27 mouse cellular contexts compared by ENCODE assay signal in the genomic region with DNA sequence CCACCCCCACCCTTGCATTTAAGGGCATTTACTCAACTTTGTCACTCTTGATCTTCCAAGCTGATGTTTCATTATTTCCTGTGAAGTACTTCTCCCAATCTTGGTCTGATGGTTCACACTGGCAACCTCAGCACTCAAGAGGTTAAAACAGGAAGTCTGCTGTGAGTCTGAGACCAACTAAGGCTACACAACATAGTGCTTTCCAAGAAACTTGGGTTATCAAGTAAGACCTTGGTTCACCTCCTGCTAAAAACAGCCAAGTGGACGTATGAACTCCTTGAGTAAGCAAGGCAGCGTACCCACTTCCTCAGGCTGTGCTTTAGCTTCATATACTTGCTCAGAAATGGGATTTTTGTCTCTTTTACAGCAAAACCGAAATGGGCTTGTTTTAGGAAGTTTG. TPM values are rescaled to one million over a fixed set of nuclear protein-coding genes. Genes with fewer than 3 reads are reported as not detected.
A peak's percentile ranks its signal among the peaks of the same experiment; 100 is the strongest.
DNase-seq lines count a peak whose midpoint lies in the region; ATAC-seq and TF ChIP-seq lines count a peak whose summit lies in the region.
"Had no signal": no experiment of that assay in that cellular context is flagged by ENCODE, and none has a peak within 500 bp of the region (broad histone marks: within the 10 kb centered on the region; RNA-seq: fewer than 3 reads in every experiment).

No protein-coding gene starts in this region.

- H3K27ac ChIP-seq in MEL (ENCODE audit: control insufficient read depth, low read depth, low read length): no peak overlapping the region
- H3K27ac ChIP-seq in bone marrow macrophage, adult 2 months (ENCODE audit: insufficient read depth, low read depth, low read length): peak overlapping the region; percentile 35
- H3K27ac ChIP-seq: embryonic facial prominence, embryonic 10.5 days; embryonic facial prominence, embryonic 13.5 days; forebrain, embryonic 12.5 days; forebrain, embryonic 15.5 days; heart, adult 2 months; hindbrain, embryonic 10.5 days; hindbrain, embryonic 13.5 days; intestine, embryonic 15.5 days had no signal

- no peaks in the 10 kb centered on the region for H3K27me3 ChIP-seq in MEL (ENCODE audit: control insufficient read depth in 1 of 2, insufficient read depth in 2 of 2, low read length in 2 of 2)
- H3K27me3 ChIP-seq: embryonic facial prominence, embryonic 13.5 days; forebrain, embryonic 12.5 days; forebrain, embryonic 15.5 days; hindbrain, embryonic 13.5 days; intestine, embryonic 15.5 days had no signal

- H3K9me3 ChIP-seq in MEL (replicated peaks; ENCODE audit: insufficient read depth, low read length): no peaks in the 10 kb centered on the region
- H3K9me3 ChIP-seq: embryonic facial prominence, embryonic 10.5 days; embryonic facial prominence, embryonic 13.5 days; forebrain, embryonic 12.5 days; forebrain, embryonic 15.5 days; hindbrain, embryonic 13.5 days; intestine, embryonic 15.5 days had no signal

- peak; percentile 15 for DNase-seq in MEL (ENCODE audit: low read depth, low spot score)
- no peak for DNase-seq in heart, adult 8-10 months (ENCODE audit: low spot score)
- no peak for DNase-seq in adrenal gland, postnatal 14 days
- DNase-seq in gastrocnemius, postnatal 4 days (ENCODE audit: low spot score in 2 of 2): no peak
- DNase-seq: adrenal gland, adult 8-10 months; adrenal gland, postnatal 36 days; cerebellum, adult 11 months; cerebellum, adult 2 months; cerebellum, adult 9-11 months; cerebellum, postnatal 25 days; embryo, embryonic 11 days; gastrocnemius, postnatal 10 days; gastrocnemius, postnatal 36 days; heart, adult 2 months; kidney, adult 11 months had no signal

- no peak overlapping the region for H3K9ac ChIP-seq in MEL (ENCODE audit: control insufficient read depth, low read depth, low read length, poor library complexity, severe bottlenecking)
- H3K9ac ChIP-seq: embryonic facial prominence, embryonic 13.5 days; forebrain, embryonic 12.5 days; forebrain, embryonic 15.5 days; hindbrain, embryonic 13.5 days; intestine, embryonic 15.5 days had no signal

- no peak for TF ChIP-seq RAD21 in MEL (IDR thresholded peaks at IDR 0.05; ENCODE audit: low read depth, low read length)

- H3K4me3 ChIP-seq in MEL (ENCODE audit: control insufficient read depth in 1 of 2, insufficient read depth in 1 of 2, low read depth in 2 of 2, low read length in 2 of 2): no peak overlapping the region
- H3K4me3 ChIP-seq in bone marrow macrophage, adult 2 months (ENCODE audit: insufficient read depth, low read length): no peak overlapping the region
- H3K4me3 ChIP-seq: embryonic facial prominence, embryonic 10.5 days; embryonic facial prominence, embryonic 13.5 days; erythroblast, embryonic 14.5 days; forebrain, embryonic 12.5 days; forebrain, embryonic 15.5 days; heart, adult 2 months; hindbrain, embryonic 10.5 days; hindbrain, embryonic 13.5 days; intestine, embryonic 15.5 days had no signal

- TF ChIP-seq CTCF in MEL (IDR thresholded peaks at IDR 0.05 in 2 of 3, conservative IDR thresholded peaks at IDR 0.05 in 1 of 3; ENCODE audit: control insufficient read depth in 1 of 3, insufficient read depth in 1 of 3, low read depth in 2 of 3, low read length in 3 of 3, poor library complexity in 1 of 3, severe bottlenecking in 1 of 3): no peak
- TF ChIP-seq CTCF in bone marrow macrophage, adult 2 months (IDR thresholded peaks at IDR 0.05; ENCODE audit: low read depth, low read length): no peak

- H3K36me3 ChIP-seq in MEL (ENCODE audit: control insufficient read depth in 1 of 2, insufficient read depth in 2 of 2, low read length in 2 of 2): no peaks in the 10 kb centered on the region; a peak in 1 of 4 replicates
- H3K36me3 ChIP-seq: embryonic facial prominence, embryonic 10.5 days; embryonic facial prominence, embryonic 13.5 days; forebrain, embryonic 12.5 days; forebrain, embryonic 15.5 days; hindbrain, embryonic 10.5 days; hindbrain, embryonic 13.5 days; intestine, embryonic 15.5 days had no signal

- H3K79me2 ChIP-seq in MEL (ENCODE audit: control insufficient read depth, insufficient read depth, low read length, poor library complexity): peaks cover 12% of the 10 kb centered on the region

- H3K4me1 ChIP-seq in MEL (ENCODE audit: control insufficient read depth in 1 of 2, insufficient read depth in 2 of 2, low read length in 2 of 2): peaks cover 0 to 3% of the 10 kb centered on the region in 2 experiments; a peak in 2 of 4 replicates
- peaks cover 8% of the 10 kb centered on the region; the same call in 1 of the 2 replicates for H3K4me1 ChIP-seq in bone marrow macrophage, adult 2 months (ENCODE audit: control insufficient read depth, insufficient read depth, low read length)
- H3K4me1 ChIP-seq: forebrain, embryonic 12.5 days; intestine, embryonic 15.5 days had no signal

- peak; percentile 63 for ATAC-seq in hematopoietic stem cell, adult 5-6 weeks (replicated peaks in 1 of 2; ENCODE audit: insufficient read depth in 1 of 2, low FRiP score in 2 of 2, low TSS enrichment in 1 of 2, low read depth in 1 of 2, poor library complexity in 2 of 2, severe bottlenecking in 2 of 2)
- ATAC-seq in monocyte, adult 5-6 weeks (replicated peaks; ENCODE audit: insufficient number of reproducible peaks, low FRiP score, low TSS enrichment, poor library complexity, severe bottlenecking): 0 out of 2 replicates have a peak, but pooled peaks have one; percentile 41
- ATAC-seq: forebrain, embryonic 15.5 days; hindbrain, embryonic 16.5 days; intestine, embryonic 15.5 days had no signal

- TF ChIP-seq POLR2A in MEL (IDR thresholded peaks at IDR 0.05; ENCODE audit: control insufficient read depth in 1 of 2, insufficient read depth in 1 of 2, low read depth in 1 of 2, low read length in 2 of 2, poor library complexity in 1 of 2): no peak
- TF ChIP-seq POLR2A in bone marrow macrophage, adult 2 months (IDR thresholded peaks at IDR 0.05; ENCODE audit: borderline replicate concordance, low read depth, low read length): no peak

- no peak for TF ChIP-seq EP300 in MEL (IDR thresholded peaks at IDR 0.05; ENCODE audit: low read depth in 1 of 2, low read length in 2 of 2)

TF ChIP-seq in MEL, 35 proteins besides CTCF, POLR2A, EP300 and RAD21:
- TF ChIP-seq MAZ (IDR thresholded peaks at IDR 0.05; ENCODE audit: low read depth, low read length) (no peak), ZMIZ1 (IDR thresholded peaks at IDR 0.05; ENCODE audit: low read depth, low read length) (no peak), HCFC1 (IDR thresholded peaks at IDR 0.05; ENCODE audit: low read depth, low read length) (no peak), POLR2AphosphoS5 (IDR thresholded peaks at IDR 0.05; ENCODE audit: borderline replicate concordance, low read depth, low read length) (no peak)

RNA-seq across cellular contexts. Expression of a gene that starts 3.3 kb away (rescaled TPM):
- total RNA-seq in MEL (2012; rRNA removed): 34.0 and 39.3 TPM in 2 replicates
- 100 to 1,000 TPM; 105 to 971 TPM for polyA plus RNA-seq in MEL (2012; ENCODE audit: insufficient read depth in 1 of 2, insufficient read length in 2 of 2, low read depth in 1 of 2, low replicate concordance in 2 of 2, missing spikeins in 1 of 2)
- polyA plus RNA-seq in bone marrow macrophage, adult 2 months (2012; ENCODE audit: insufficient read depth, insufficient read length, missing spikeins): 72.7 and 93.4 TPM in 2 replicates
- 10.0 and 12.4 TPM in 2 replicates for total RNA-seq in hematopoietic stem cell, adult 5-6 weeks (2017)
- 21.9 to 37.5 TPM (median 22.4 TPM) in 3 replicates for total RNA-seq in monocyte, adult 5-6 weeks (2017)
- 10 to 100 TPM; 61.7 to 72.1 (median 66.5) TPM for total RNA-seq in heart, adult 8-10 months (2022)
- 62.5 and 64.4 TPM in 2 replicates for total RNA-seq in adrenal gland, postnatal 14 days (2021)
- 10 to 100 TPM; 40.0 to 50.1 TPM for total RNA-seq in gastrocnemius, postnatal 4 days (2021)

RNA-seq across cellular contexts. Expression of a gene that starts 3.5 kb away (rescaled TPM):
- total RNA-seq in MEL (2012; rRNA removed): 15.1 and 16.0 TPM in 2 replicates
- 10 to 100 TPM in 1 of 2 experiments, not detected in 1; 17.1 TPM for polyA plus RNA-seq in MEL (2012; ENCODE audit: insufficient read depth in 1 of 2, insufficient read length in 2 of 2, low read depth in 1 of 2, low replicate concordance in 2 of 2, missing spikeins in 1 of 2)
- polyA plus RNA-seq in bone marrow macrophage, adult 2 months (2012; ENCODE audit: insufficient read depth, insufficient read length, missing spikeins): 38.2 and 42.6 TPM in 2 replicates
- 72.4 and 76.5 TPM in 2 replicates for total RNA-seq in hematopoietic stem cell, adult 5-6 weeks (2017)
- total RNA-seq in monocyte, adult 5-6 weeks (2017): 62.8 to 68.6 TPM (median 66.6 TPM) in 3 replicates
- 10 to 100 TPM; 14.4 to 16.6 (median 15.4) TPM for total RNA-seq in heart, adult 8-10 months (2022)
- total RNA-seq in adrenal gland, postnatal 14 days (2021): 47.0 and 51.0 TPM in 2 replicates
- total RNA-seq in gastrocnemius, postnatal 4 days (2021): 10 to 100 TPM; 16.1 to 16.8 TPM

RNA-seq across cellular contexts. Expression of a gene that starts 32.3 kb away (rescaled TPM):
- total RNA-seq in MEL (2012; rRNA removed): 9.2 and 9.5 TPM in 2 replicates
- 10 to 100 TPM; 14.1 to 59.3 TPM for polyA plus RNA-seq in MEL (2012; ENCODE audit: insufficient read depth in 1 of 2, insufficient read length in 2 of 2, low read depth in 1 of 2, low replicate concordance in 2 of 2, missing spikeins in 1 of 2)
- 1.9 and 3.2 TPM in 2 replicates for polyA plus RNA-seq in bone marrow macrophage, adult 2 months (2012; ENCODE audit: insufficient read depth, insufficient read length, missing spikeins)
- 9.9 and 11.6 TPM in 2 replicates for total RNA-seq in hematopoietic stem cell, adult 5-6 weeks (2017)
- total RNA-seq in monocyte, adult 5-6 weeks (2017): 2.1 to 7.4 TPM (median 5.8 TPM) in 3 replicates
- 1 to 10 TPM; 3.2 to 4.2 (median 3.5) TPM for total RNA-seq in heart, adult 8-10 months (2022)
- 10.2 and 10.7 TPM in 2 replicates for total RNA-seq in adrenal gland, postnatal 14 days (2021)
- total RNA-seq in gastrocnemius, postnatal 4 days (2021): 1 to 10 TPM; 3.5 to 4.1 TPM
